Mouse (Mus musculus) spleen, adult 18-20 months (tissue): ENCODE measurements at regions not wholly inside any gene's neighbourhood (a gene's known extent, or its start where the extent isn't known, plus 50 kb on each side); places are given as distances from the start of the nearest gene placed in this dataset.

Source experiments
- DNase-seq, 2 experiments: peaks; one replicate each; pipeline ENCODE4 v3.0.0; 2022; ENCODE audit warnings: mixed read lengths in 2 of 2

DNA sequence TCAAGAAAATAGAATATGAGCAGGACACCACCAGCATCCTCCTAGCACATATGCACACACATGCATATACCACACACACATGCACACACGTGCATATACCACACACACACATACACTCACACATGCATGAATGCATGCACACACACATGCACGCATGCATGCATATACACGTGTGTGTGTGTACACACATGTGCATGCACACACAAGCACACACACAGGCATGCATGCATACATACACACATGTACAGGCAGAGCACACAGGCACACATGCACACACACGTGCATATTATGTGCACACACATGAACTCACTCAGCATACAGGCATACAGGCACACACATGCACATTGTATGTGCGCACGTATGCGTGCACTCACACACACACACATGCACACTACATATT lies 275.7 kb upstream of the Sash1 start:
- no peak for DNase-seq

DNA sequence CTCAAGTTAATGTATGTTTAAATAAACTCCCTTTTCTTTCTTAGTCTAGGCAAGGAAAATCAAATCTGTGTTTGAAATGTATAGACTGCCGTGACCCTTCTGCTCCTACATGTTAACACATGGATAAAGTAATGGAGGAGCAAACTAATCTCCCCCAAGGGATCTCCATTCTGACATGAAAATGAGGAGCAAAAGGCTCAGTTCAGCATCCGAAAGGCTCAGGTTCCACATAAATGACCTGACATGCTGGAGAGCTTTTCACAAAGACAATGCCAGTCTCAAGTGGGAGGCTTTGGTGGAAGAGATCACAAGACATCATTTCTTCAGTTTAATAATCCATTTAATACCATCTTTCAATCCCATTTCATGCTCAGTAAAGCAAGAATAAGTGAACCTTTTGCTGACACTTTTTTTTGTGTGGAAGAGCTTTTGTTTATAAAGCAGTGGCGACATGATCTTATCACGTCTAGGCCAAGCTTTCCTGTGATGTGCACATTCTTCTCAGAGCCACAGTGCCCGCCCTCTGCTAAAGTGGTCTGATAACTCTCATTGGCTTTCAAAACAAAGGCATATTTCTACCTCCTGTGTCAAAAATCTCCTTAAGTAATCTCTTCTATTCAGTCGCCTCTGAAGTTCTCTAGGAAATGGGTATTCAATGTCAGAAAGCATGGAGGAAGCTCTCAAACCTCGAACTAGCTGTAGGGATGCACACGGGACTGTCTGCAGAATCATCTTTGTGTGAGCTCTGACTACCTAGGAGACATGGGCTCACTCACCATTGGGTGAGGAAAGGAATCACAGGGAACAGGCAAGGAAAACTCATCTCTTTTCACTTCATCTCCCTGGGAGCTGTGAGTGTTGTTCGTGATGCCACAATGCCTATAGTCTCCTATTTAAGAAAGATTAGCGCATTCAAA lies 271.7 kb upstream of the Sash1 start:
- DNase-seq, result no peak

DNA sequence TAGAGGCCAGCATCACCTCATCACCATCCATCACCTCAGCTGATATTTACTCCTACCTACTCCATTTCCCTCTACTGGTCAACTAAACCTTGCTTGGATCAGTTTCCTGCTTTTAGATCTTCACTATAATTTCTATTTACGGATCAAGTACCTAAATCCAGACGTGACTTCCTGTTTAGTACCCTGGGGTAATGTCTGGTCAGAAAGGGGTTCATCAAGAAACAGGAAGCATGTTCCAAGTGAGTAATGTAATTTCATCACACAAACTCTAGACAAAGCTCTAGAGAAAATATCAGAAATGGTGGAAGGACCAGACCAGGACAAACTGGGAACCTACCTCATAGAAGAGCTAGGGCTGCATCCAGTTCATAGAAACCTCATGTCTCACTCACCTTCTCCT lies 250.2 kb upstream of the Sash1 start:
- DNase-seq, result no peak

DNA sequence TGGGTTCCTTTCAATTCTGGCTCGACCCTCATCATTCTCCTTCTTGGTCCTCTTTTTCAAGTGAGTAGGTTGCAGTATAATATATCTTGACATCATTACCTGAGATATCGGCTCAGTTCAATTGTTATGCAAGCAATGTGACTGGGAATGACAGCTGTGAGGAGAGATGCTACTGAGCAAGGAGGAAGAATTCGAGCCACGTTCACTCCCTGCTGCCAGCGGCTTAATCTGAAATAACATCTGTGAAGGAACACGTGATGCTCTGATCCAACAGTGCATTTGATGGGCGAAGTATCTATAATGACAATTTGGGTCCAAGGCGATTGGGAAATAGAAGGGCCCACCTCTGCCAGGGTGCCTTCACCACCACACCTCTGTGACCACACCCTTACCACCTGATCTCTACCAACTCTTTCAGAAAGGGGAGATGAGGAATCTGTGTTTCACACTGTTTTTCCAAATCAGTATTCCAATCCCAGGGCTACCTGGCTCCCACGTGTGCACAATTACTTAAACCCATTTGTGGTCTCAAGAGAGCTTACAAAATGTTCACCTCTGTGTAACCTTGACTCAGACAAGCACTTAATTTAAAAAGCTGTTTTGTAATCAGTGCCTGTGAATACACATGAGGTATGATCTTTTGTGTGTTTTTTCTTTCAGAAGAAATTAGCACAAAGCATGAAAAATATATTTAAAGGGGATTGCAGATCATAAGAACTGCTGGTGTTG lies 248.6 kb upstream of the Sash1 start:
- DNase-seq, result no peak

DNA sequence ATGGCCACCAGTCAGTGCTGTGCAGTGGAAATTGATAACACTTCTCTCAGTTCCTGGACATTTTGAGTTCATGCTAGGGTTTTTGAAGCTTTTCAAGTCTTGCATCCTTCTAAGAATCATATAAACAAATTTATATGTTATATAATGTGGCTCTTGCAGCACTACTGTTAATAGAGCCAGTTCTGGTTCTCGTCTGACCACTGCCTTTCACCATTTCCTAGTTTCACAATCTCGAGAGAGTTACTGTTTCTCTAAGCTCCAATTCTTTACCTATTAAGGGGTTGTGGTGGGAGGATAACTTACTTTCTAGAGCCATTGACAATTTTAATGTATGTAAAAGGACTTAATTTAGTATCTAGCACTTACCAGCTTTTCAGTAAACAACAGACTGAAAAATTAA lies 244.2 kb upstream of the Sash1 start:
- DNase-seq, result no peak

DNA sequence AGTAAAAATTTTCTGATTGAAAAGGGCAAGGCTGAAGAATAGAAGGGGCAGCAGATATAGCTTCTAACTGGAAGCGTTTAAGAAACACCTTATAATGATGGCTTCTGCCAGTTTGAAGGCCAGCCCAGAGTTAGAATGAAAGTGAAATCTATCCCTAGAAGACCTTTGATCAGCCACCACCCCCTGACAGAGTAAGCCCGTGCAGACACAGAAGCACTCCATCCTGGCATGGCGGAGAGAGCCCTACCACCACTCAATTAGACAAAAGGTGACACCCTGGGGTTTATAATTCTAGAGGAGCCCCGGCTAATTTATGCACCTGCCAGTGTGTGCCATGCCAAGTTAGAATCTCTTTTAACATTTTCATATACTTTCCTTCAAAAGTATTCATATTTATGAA lies 233.4 kb upstream of the Sash1 start:
- DNase-seq, result no peak

DNA sequence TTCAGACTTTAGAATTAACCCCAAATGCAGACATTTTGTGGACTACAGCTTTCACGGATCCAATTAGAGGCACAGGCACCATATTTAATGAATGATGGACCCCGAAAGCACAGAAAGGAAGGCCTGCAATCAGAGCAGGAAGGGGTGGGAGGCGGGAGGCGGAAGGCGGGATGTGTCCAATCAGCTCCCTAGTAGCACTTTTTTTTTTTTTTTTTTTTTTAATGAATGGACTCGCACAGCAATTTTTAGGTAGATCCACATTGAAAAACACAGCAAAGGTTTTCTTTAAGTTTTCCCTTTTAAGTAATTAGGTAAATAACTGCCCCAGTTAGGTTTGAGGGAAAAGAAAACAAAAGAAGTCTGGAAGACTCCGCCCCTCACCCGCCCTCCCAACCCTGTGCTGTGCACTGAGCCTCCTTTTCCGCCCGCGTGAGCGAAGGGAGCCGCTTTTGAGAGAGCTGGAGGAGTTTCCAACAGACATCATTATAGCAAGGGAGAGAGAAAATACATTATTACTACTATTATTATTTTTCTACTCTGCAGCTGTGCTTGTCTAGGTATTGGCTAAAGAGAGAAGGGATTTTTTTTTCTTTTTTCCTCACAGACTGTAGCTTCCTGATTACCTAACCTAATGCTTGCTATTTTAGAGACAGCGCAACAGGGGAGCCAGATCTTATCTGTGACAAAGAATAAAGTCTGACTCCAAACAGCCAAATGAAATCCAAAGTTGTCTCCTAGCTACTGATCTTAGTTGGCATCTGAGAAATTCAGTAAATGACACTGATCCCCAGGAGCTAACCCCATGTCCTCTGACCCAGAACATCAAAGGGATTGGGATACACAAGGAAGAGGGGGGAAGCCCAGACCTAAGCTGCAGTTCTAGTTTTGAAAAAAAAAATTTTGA lies 232.0 kb upstream of the Sash1 start:
- DNase-seq, result no peak

DNA sequence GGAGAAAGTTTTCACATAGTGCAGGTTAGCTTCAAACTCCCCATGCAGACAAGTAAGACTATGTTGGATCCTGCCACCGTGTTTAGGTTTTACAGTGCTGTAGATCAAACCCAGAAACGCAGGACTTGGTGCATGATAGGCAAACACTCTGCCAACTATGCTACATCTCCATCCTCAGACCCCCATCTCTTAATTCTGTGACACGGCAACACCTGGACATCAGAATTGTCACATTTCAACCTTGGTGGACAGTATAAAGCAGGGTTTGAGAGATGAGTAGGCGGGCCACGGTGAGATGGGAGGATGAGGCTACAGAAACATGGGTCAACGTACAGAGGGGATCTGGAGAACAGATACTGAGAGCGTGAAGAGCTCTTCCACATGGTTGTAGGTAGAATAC lies 231.3 kb upstream of the Sash1 start:
- DNase-seq, result no peak

DNA sequence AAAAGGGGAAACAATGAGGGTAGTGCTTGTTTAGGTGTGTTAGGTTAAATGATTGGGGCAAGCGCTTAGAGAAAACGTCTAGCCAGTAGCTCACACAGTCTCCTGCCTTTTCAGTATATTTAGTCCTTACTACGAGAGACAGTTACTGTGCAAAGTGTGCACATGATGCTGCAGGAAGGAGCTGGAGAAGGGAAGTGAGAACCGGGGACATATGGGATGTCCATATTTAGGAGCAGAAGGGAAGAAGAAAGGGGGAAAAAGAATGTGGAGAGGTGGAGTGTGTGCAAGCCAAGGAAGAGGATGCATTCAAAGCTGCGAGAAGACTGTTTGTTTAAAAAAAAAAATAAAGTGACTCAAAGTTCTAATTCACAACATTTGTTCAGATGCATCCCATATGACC lies 227.8 kb upstream of the Sash1 start:
- DNase-seq, result no peak

DNA sequence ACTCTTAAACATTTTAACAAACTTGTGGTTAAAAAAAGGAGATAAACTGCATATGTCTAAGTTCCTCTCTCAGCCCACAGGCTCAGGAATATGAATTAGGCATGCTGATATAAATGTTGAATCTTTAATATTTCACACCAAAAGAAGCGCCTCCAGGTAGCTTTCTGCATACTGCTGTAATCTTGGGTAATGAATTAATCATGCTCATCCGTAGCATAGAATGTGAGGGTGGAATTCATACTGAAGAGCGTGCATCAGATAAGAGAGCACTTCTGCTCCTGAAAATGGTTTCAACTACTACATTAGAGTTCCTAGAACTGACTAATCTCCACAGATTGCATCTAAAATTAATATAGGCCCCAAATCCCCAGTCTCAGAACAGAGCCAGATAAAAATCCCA lies 225.2 kb upstream of the Sash1 start:
- DNase-seq, result no peak

DNA sequence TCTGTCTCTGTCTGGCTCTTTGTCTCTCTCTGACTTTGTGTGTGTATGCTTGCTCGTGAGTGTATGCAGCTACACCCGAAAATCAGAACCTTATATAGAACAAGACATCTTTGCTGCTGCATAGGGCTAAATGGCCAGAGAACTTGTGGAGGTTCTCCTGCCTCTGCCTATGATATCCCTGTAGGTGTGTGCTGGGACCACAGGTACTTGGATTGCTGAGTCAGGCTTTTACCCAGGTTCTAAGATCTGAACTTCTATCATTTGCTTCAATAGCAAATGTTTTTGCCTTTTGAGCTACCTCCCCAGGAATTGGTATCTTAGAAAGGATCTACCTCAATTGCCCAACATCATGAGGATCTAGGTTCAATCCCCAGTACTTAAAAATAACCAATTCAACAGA lies 210.3 kb upstream of the Sash1 start:
- DNase-seq, result no peak

DNA sequence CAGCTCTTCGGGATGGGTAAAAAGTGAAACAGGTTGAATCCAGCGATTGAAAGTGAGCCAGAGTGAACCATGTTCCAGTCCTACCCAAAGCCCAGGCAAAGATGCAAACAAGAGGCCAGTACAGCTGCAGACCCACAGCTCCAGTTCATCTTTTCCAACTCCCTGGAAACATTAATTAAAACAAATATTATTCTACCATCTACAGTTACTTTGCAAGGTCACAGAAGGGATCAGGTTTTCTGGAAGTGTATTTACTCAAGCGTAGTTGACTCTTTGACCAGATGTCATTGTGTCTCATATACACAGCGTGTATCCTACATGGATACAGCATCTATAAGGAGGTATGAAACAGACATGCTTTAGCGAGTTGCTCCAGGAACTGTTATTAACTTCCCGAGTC lies 209.3 kb upstream of the Sash1 start:
- no peak for DNase-seq

DNA sequence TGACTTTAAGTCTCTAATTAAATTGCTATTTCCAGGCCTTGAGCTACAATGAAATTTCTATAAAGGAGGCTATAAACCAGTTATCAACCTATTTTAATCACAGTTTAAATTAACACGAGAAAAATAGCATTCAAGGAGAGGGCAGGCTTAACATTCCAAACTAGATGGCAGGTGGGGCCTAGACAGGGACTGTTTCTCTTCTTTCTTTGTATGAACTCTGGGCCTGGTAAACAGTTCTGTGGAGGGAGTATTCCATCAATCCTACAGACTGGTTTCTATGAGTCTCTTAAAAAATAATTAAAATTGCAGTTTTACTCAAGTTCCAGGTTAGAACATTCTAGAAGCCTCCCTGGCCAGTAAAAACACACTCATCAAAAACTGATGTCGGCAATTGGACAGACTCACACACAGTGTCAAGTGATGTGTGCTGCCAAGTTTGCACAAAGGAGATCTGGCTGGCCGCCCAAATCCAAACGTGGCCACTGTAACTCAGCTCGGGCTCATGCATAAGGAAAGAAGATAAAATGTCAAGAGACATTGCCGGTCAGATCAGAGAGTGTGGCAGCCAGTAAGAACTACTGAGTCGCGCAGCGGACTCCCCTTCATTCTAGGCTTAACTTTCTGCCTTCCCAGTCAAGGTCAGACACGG lies 206.5 kb upstream of the Sash1 start:
- no peak for DNase-seq

DNA sequence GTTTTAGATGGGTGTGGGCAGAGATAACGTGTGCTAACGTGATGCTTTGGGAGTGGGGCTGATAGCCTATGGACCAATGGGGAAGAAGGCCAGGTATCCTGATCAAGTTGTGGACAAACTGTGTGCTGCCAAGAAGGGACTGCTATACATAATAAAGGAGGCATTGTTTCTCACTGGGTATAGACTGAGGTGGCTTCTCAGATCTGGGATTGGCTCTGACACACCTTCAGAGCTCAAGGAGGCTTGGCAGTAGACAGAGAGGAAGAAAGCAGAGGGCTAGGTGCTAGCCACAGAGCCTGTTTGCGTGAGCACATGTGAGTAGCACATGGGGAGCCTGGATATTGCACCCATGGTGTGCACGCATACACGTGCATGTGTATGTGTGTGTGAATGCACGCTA lies 205.1 kb upstream of the Sash1 start:
- no peak for DNase-seq

DNA sequence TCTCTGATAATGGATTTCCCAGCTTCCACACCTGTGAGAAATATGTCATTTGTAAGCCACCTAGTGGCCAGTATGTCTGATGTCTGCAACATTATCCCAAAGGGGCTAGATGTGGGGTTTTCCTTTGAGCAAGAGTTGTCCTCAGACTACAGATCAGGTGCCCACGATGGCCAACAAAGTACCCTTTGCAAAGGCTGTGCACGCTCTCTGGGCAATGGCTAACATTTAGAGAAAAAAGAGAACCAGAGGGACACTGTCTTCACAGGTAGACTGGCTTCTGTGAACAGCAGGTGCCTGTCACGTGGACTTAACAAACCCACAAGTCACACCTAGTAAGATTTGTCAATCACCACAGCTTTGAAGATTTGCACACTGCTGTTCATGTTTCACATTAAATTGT lies 202.0 kb upstream of the Sash1 start:
- no peak for DNase-seq

DNA sequence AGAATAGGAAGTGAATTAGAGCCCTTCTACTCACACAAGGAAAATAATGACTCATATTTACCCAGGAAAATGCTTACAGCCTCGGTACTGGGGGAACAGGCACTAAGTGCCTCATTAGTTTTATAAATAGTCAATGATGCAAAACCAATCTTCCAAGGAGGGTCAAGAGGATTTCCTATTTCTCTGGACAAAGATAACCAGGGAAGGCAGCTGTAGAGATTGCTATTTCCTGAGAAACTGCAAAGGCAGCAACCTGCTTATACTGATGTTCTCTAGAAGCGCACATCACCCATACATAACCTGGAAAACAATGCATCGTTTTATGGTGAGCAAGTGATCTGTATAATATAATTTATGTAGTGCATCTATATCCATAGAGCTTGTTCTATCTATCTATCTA lies 201.3 kb upstream of the Sash1 start:
- DNase-seq, result no peak

DNA sequence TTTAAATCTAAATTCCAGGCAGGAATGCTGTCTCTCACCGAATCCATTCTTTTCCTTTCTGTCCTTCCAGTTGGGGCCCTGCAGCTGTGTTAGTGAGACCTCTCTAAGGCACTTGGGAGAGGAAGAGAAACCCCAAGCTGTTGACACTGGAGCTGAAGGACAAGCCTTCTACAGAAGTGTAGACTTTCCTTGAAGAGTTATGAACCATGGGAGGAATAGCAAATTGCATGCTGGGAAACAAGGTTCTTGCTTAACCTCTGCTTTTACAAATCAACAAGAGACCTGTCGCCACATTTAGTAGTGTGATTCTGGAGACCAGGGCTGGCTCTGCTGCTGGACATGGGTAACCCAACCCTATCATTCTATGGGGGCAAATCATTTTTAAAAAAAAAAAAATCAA lies 200.8 kb upstream of the Sash1 start:
- no peak for DNase-seq

DNA sequence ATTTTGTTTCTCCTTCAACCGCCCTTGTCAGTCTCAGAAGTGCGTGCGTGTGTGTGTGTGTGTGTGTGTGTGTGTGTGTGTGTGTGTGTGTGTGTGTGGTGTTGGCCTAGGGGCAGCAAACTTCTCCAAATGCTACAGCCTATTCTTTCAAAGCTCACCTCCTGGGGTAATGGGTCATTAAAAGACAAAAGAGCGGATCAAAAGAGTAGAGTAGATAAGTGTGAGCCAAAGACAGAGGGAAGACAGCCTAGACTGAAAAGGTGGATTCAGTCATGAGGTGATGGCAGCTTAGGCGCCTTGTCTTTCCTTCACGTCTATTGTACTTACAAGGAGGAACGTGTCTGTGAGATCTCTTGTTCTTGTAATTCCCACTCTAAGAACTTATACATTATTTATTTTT lies 199.6 kb upstream of the Sash1 start:
- no peak for DNase-seq

DNA sequence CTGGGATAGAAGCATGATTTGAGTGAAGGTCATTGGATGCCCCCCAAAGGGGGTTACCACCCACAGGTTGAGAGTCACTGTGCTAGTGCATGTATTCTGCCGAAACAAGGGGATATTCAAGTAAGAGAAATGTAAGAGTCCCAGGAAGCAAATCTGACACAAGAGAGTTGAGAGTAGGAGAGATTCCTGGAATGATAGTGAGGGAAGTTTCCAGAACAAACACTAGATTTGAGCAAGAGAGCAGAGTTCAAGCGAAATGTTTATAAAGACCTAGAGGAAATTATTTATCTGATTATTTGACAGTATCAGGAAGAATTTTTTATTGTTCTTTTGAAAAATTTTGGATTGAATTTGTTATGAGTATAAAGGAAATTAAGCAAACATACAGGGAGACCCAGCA lies 189.0 kb upstream of the Sash1 start:
- no peak for DNase-seq

DNA sequence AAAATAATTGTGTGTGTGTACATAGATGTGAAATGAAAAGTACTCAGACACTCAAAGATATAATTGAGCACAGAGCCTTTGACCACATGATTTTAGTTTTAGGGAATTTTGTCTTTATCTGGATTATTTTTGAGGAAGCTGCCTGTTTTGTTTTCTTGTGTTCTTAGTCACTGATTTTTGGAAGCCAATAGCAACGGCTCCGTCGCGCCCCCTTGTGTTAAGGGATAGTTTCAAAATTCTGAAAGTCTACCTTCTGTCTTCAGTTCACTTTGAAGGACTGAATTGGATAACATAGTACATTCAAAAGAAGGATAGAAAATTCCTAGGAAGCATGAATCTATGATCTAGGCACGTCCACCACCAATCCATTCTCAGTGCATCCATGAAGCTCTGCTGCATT lies 185.8 kb upstream of the Sash1 start:
- DNase-seq, result peak in 1 of 2 experiments; percentile 3

DNA sequence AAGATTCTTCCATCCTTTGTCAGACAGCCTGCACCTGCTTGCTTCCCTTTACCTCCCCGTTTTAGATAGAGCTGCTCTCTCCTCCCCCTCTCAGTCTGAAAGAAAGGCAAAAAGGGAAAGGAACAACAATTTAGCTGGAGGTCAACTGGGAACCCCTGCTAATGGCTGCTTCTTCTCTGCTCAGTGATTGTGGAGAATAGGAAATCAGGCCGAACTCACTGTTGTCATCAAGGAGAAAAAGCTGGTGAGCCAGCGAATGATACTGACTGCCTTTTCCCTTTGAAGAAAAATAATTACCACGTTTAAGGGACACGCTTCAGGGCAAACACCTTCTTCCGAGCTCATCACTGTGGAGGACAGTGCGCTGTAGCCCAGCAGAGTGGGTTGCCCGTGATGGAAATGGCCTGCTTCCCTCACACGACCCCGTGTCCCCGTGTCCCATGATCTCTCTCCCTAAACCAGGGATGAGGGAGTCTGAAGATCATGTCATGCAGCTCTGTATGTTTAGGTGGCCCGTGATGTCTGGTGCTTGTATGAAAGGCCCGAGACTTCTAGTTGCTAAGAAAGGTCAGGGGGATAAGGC lies 183.8 kb upstream of the Sash1 start:
- no peak for DNase-seq

DNA sequence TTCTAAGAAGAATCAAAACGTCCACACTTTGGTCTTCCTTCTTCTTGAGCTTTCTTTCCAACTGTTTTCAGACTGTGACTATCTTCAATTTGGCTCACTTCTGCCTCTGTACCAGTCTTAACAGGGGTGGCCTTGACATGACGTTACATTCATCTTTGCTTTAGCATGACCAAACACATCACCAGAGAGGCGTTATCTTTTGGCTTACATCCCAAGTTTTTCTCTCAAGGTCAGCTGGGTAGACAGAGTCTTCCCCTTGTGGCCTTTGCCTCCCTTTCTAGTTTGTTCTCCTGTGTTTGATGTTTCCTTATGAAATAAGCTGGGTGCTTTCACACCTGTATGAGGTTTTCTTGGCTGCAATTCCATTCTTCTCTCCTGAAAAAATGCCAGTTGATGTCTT lies 180.7 kb upstream of the Sash1 start:
- no peak for DNase-seq
